Mouse (Mus musculus): Measurements from ENCODE around the gene Ppara. TPM values are rescaled to one million over a fixed set of nuclear protein-coding genes. Genes with fewer than 3 reads are reported as not detected.
A peak's percentile ranks its signal among the peaks of the same experiment; 100 is the strongest.

Gene Ppara
- total RNA-seq, 2 experiments from 2014 or later: not detected

GRCm38 (mm10) chr15:85788051-85788450 is 53.3 kb downstream of the Ppara start:
- no peak for ATAC-seq (replicated peaks; ENCODE audit: poor library complexity, severe bottlenecking)

GRCm38 (mm10) chr15:85788633-85789032 is 53.9 kb downstream of the Ppara start:
- ATAC-seq (replicated peaks; ENCODE audit: poor library complexity, severe bottlenecking): no peak

GRCm38 (mm10) chr15:85791449-85791848 is 56.7 kb downstream of the Ppara start:
- ATAC-seq (replicated peaks; ENCODE audit: poor library complexity, severe bottlenecking): no peak

GRCm38 (mm10) chr15:85792819-85793218 is 58.0 kb downstream of the Ppara start:
- ATAC-seq (replicated peaks; ENCODE audit: poor library complexity, severe bottlenecking): peak; percentile 30; the same call in 1 of the 2 replicates

GRCm38 (mm10) chr15:85795516-85795915 is 60.7 kb downstream of the Ppara start:
- ATAC-seq (replicated peaks; ENCODE audit: poor library complexity, severe bottlenecking): no peak

- no peak for ATAC-seq (replicated peaks; ENCODE audit: poor library complexity, severe bottlenecking)
Observed at GRCm38 (mm10) chr15:85798676-85799075, 63.9 kb downstream of the Ppara start.

- no peak for ATAC-seq (replicated peaks; ENCODE audit: poor library complexity, severe bottlenecking)
Observed at GRCm38 (mm10) chr15:85802931-85803330, 68.1 kb downstream of the Ppara start.

GRCm38 (mm10) chr15:85806886-85807285 is 72.1 kb downstream of the Ppara start:
- ATAC-seq (replicated peaks; ENCODE audit: poor library complexity, severe bottlenecking): no peak

- ATAC-seq (replicated peaks; ENCODE audit: poor library complexity, severe bottlenecking): no peak
Observed at GRCm38 (mm10) chr15:85807404-85807803, 72.6 kb downstream of the Ppara start.

- ATAC-seq (replicated peaks; ENCODE audit: poor library complexity, severe bottlenecking): no peak
Observed at GRCm38 (mm10) chr15:85808031-85808430, 73.2 kb downstream of the Ppara start.

- no peak for ATAC-seq (replicated peaks; ENCODE audit: poor library complexity, severe bottlenecking)
Observed at GRCm38 (mm10) chr15:85808434-85808833, 73.7 kb downstream of the Ppara start.

- no peak for ATAC-seq (replicated peaks; ENCODE audit: poor library complexity, severe bottlenecking)
Observed at GRCm38 (mm10) chr15:85809091-85809490, 74.3 kb downstream of the Ppara start.

- ATAC-seq (replicated peaks; ENCODE audit: poor library complexity, severe bottlenecking): no peak
Observed at GRCm38 (mm10) chr15:85810462-85810805, 75.7 kb downstream of the Ppara start.

GRCm38 (mm10) chr15:85810806-85811521 is 76.2 kb downstream of the Ppara start:
- no peak; the same call in 1 of the 2 replicates for ATAC-seq (replicated peaks; ENCODE audit: poor library complexity, severe bottlenecking)

GRCm38 (mm10) chr15:85811535-85812277 is 76.9 kb downstream of the Ppara start, which contains the start of gene Cdpf1:
Gene Cdpf1 (minus strand): TSS chr15:85811697.
- ATAC-seq (replicated peaks; ENCODE audit: poor library complexity, severe bottlenecking): peak; percentile 89

GRCm38 (mm10) chr15:85813428-85813827 is 78.6 kb downstream of the Ppara start:
- ATAC-seq (replicated peaks; ENCODE audit: poor library complexity, severe bottlenecking): no peak

- ATAC-seq (replicated peaks; ENCODE audit: poor library complexity, severe bottlenecking): peak; percentile 61
Observed at GRCm38 (mm10) chr15:85821203-85822010, 86.6 kb downstream of the Ppara start, which contains the start of gene Pkdrej. Gene Pkdrej (minus strand): TSS chr15:85821734.

GRCm38 (mm10) chr15:85822011-85822359 is 87.2 kb downstream of the Ppara start:
- no peak for ATAC-seq (replicated peaks; ENCODE audit: poor library complexity, severe bottlenecking)

- ATAC-seq (replicated peaks; ENCODE audit: poor library complexity, severe bottlenecking): no peak
Observed at GRCm38 (mm10) chr15:85826676-85827075, 91.9 kb downstream of the Ppara start.

GRCm38 (mm10) chr15:85828071-85828470 is 93.3 kb downstream of the Ppara start:
- no peak for ATAC-seq (replicated peaks; ENCODE audit: poor library complexity, severe bottlenecking)

- no peak for ATAC-seq (replicated peaks; ENCODE audit: poor library complexity, severe bottlenecking)
Observed at GRCm38 (mm10) chr15:85829470-85829869, 94.7 kb downstream of the Ppara start.

All from granulocyte monocyte progenitor cell, adult 5-6 weeks (primary cell).